ENCODE assay signal across 20 mouse cellular contexts in genomic region chr14:20995497-20995896, GRCm38 (mm10).
"Had no signal": no experiment of that assay in that cellular context is flagged by ENCODE, and none has a peak within 500 bp of the region (broad histone marks: within the 10 kb centered on the region; RNA-seq: fewer than 3 reads in every experiment).

No protein-coding gene starts in this region.

- H3K4me2 ChIP-seq: limb, embryonic 13.5 days; midbrain, embryonic 13.5 days; neural tube, embryonic 13.5 days; stomach, embryonic 15.5 days had no signal

- H3K9ac ChIP-seq: limb, embryonic 13.5 days; midbrain, embryonic 13.5 days; neural tube, embryonic 13.5 days; stomach, embryonic 15.5 days had no signal

- DNase-seq: kidney, adult 18-20 months; kidney, adult 9 months; kidney, postnatal 14 days; kidney, postnatal 4 days; lung, adult 2 months; lung, postnatal 14 days; lung, postnatal 4 days; retina, postnatal 1 day; right cerebral cortex, postnatal 25 days; spleen, adult 18-20 months; thymus, postnatal 25 days had no signal

- H3K27ac ChIP-seq: limb, embryonic 10.5 days; limb, embryonic 13.5 days; midbrain, embryonic 10.5 days; midbrain, embryonic 13.5 days; neural tube, embryonic 13.5 days; stomach, embryonic 15.5 days had no signal

- ATAC-seq: intestine, embryonic 16.5 days; midbrain, embryonic 13.5 days; midbrain, embryonic 16.5 days had no signal

- H3K9me3 ChIP-seq: limb, embryonic 10.5 days; midbrain, embryonic 10.5 days; midbrain, embryonic 13.5 days; neural tube, embryonic 13.5 days; stomach, embryonic 15.5 days had no signal

- H3K36me3 ChIP-seq: midbrain, embryonic 13.5 days; stomach, embryonic 15.5 days had no signal

- H3K4me1 ChIP-seq: limb, embryonic 10.5 days; limb, embryonic 13.5 days; midbrain, embryonic 10.5 days; midbrain, embryonic 13.5 days; neural tube, embryonic 13.5 days; stomach, embryonic 15.5 days had no signal

- H3K4me3 ChIP-seq: limb, embryonic 10.5 days; limb, embryonic 13.5 days; midbrain, embryonic 10.5 days; midbrain, embryonic 13.5 days; myocyte; neural tube, embryonic 13.5 days; stomach, embryonic 15.5 days had no signal

- H3K27me3 ChIP-seq: limb, embryonic 13.5 days; midbrain, embryonic 13.5 days; neural tube, embryonic 13.5 days; stomach, embryonic 15.5 days had no signal
